Mouse (Mus musculus) adrenal gland, postnatal 10 days (tissue): Measurements from ENCODE around the gene Gm5128. TPM values are rescaled to one million over a fixed set of nuclear protein-coding genes. Genes with fewer than 3 reads are reported as not detected.
"Not testable (repeated sequence)": the region's sequence is repeated elsewhere in the genome, so short reads cannot be mapped to it uniquely, and the experiment has no call there.

ENCODE experiments used
- DNase-seq: peaks from one replicate; pipeline ENCODE4 v3.0.0; 2021; ENCODE audit warnings: mixed read lengths
- long read RNA-seq, 2 experiments: library from polyadenylated mRNA; stranded (forward); transcript quantifications; one replicate each; pipeline ENCODE4 v2.0.0; 2021
- total RNA-seq, 2 experiments: library from RNA; stranded (reverse); gene quantifications; 2 replicates each; pipeline ENCODE4 v1.2.3; 2021

The Gm5128 gene
- total RNA-seq, result not detected
- long read RNA-seq, experiment 1, result 0 reads
- long read RNA-seq, experiment 2, result 0 reads

DNA sequence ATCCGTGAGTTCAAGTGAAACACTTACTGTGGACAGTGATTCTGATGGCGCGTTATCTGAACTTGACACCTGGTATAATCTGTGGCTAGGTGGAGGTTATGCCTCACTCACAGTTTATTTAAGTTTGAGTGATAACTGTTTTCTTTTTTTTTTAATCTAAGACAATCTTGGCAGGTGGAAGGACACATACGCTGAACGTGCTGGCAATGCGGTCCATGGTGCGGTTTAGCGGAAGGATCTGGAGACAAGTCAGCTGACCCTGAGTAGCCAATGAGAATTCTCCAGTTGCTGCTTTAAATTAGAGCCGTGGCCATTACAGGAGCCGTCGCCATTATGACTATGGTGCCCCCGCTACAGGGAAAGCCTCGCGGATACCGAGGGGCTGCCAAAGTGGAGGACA, at the start of gene Gm5128:
Gene Gm5128 (plus strand): TSS at position 301 of the 400 bp plus-strand sequence.
- DNase-seq, result not testable (repeated sequence)

DNA sequence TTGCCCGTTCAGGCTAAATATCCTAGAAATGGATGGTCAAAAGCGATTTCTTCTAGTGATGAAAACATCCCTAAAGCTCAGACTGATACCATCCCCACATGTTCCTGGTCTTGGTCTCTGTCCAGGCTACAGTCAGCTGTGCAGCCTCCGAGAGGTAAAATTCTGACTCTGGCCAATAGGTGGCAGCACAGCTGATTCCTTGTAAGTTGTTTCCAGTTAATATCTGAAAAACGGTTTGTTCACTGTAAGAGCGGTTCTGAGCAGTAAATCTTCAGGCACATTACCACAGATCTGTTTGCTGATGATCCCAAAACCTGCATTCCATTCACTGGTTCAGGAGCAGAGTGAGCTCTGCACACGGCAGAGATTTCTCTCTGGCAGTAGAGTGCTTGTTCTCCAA, 12.4 kb upstream of the Gm5128 start:
- not testable (repeated sequence) for DNase-seq

DNA sequence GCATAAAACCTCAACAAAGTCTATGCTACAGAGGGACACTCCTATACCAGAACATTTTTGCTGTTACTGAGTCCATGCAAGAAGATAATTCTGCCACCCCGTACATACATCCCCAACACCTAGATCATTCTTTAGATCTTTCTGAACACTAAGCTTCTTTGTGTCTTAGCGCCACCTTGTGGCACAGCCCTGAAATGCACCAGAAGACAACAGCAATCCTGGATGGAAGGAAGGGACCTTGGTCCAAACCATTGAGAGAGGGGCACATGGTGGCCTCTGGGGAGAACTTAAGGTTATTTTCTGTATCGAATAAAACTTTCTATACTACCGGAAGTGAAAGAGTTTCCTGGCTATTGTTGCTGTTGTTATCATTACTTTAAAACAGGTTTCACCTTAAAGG, 11.1 kb upstream of the Gm5128 start:
- DNase-seq, result not testable (repeated sequence)

DNA sequence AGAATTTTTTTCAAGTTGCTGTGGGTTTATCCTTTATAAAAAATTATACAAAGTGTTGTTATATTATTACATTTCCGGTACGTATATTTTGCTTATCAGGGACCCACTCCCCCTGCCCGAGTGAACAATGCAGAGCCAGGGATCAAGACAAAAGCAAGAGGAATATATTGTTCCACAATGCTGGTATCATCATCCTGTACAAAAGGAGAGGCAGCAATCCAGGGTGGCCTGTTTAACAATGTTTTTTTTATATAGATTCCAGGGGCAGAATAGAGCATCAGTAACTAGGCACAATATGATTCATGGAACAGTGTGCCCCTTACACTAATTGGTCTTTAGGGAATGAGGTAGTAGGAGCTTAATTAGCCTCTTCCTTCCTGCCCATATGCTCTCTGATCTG, 30.5 kb downstream of the Gm5128 start:
- DNase-seq, result not testable (repeated sequence)

DNA sequence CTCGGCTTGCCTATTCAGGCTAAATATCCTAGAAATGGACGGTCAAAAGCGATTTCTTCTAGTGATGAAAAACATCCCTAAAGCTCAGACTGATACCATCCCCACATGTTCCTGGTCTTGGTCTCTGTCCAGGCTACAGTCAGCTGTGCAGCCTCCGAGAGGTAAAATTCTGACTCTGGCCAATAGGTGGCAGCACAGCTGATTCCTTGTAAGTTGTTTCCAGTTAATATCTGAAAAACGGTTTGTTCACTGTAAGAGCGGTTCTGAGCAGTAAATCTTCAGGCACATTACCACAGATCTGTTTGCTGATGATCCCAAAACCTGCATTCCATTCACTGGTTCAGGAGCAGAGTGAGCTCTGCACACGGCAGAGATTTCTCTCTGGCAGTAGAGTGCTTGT, 48.1 kb downstream of the Gm5128 start:
- not testable (repeated sequence) for DNase-seq

DNA sequence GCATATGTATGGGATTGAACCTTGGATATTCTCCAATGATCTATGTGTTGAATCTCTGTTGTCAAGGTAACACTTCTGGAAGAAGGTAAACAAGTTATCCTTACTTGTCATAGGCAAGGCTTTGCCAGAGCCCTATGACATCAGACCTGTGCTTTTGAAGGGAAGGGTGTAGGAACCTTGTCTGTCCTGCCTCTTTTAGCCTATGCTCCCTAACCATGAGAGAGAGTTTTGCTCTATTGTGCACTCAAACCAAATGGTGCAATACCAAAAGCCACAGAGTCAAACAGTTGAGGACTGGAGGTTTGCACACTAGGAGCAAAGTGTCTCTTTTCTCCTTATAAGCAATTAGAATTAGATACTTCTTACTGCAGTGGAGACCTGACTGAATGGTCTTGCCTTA, 48.7 kb downstream of the Gm5128 start:
- not testable (repeated sequence) for DNase-seq

DNA sequence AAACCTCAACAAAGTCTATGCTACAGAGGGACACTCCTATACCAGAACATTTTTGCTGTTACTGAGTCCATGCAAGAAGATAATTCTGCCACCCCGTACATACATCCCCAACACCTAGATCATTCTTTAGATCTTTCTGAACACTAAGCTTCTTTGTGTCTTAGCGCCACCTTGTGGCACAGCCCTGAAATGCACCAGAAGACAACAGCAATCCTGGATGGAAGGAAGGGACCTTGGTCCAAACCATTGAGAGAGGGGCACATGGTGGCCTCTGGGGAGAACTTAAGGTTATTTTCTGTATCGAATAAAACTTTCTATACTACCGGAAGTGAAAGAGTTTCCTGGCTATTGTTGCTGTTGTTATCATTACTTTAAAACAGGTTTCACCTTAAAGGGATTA, 49.4 kb downstream of the Gm5128 start:
- not testable (repeated sequence) for DNase-seq

Other genes starting within 250 kb of the Gm5128 start
- gene Gm15023, start 195.7 kb upstream of the Gm5128 start, total RNA-seq, result not detected
- 1 to 10 TPM in 1 of 2 experiments, under 1 TPM in 1; 0.54 to 3.6 TPM for gene Tceal6, start 162.6 kb upstream of the Gm5128 start, total RNA-seq
- gene Pramel3, start 71.0 kb upstream of the Gm5128 start, total RNA-seq, result not detected
- not detected for gene Gm7903, start 60.6 kb downstream of the Gm5128 start, total RNA-seq
- gene AV320801, start 121.3 kb downstream of the Gm5128 start, total RNA-seq, result not detected
- gene Nxf7, start 225.5 kb downstream of the Gm5128 start, total RNA-seq, result not detected